Mouse (Mus musculus) cerebellum, adult 2 months (tissue): ENCODE measurements around the gene Klhl2. TPM values are rescaled to one million over a fixed set of nuclear protein-coding genes. Genes with fewer than 3 reads are reported as not detected.

Experiments
- DNase-seq, 2 experiments: peaks; one replicate each; pipeline ENCODE4 v3.0.0; 2021
- H3K27ac ChIP-seq: fragments of 200-500 bp; 2 replicates; pipeline ENCODE4 v1.5.1; 2012; ENCODE audit warnings: low read length, control low read depth, inconsistent platforms; ENCODE audit not compliant: insufficient read depth
- H3K27me3 ChIP-seq: fragments of 200-500 bp; 2 replicates; pipeline ENCODE4 v1.6.1; 2012; ENCODE audit warnings: inconsistent platforms, mild to moderate bottlenecking, low read length, moderate library complexity; ENCODE audit not compliant: control insufficient read depth, insufficient read depth
- H3K4me1 ChIP-seq: fragments of 200-500 bp; 2 replicates; pipeline ENCODE4 v1.6.1; 2011; ENCODE audit warnings: low read length; ENCODE audit not compliant: control insufficient read depth, insufficient read depth
- H3K4me3 ChIP-seq: fragments of 200-500 bp; replicated peaks from 2 replicates; pipeline ENCODE3; 2011; ENCODE audit warnings: mild to moderate bottlenecking, low read depth, low read length, control low read depth; ENCODE audit not compliant: insufficient read depth
- CTCF ChIP-seq: fragments of 200-500 bp; IDR thresholded peaks from 2 replicates; pipeline ENCODE4 v1.5.1; 2011; ENCODE audit warnings: low read depth, mild to moderate bottlenecking, control low read depth, low read length, moderate library complexity, borderline replicate concordance; ENCODE audit not compliant: insufficient read depth
- POLR2A ChIP-seq: fragments of 200-500 bp; IDR thresholded peaks from 2 replicates; pipeline ENCODE4 v1.6.1; 2011; ENCODE audit warnings: low read length, control low read depth, borderline replicate concordance; ENCODE audit not compliant: insufficient read depth
- WGBS: fragments of 180-500 bp; shearing (Covaris S2); methylation state at CpG from one replicate; pipeline ENCODE4 v1.1.7; 2018; 5-methylcytosine and 5-hydroxymethylcytosine counted together
- polyA plus RNA-seq: library from polyadenylated mRNA; depleted of rRNA; stranded (reverse); fragments of >200 nt; gene quantifications from 2 replicates; pipeline ENCODE4 v1.2.3, GENCODE M21; 2012; rRNA removed

The Klhl2 gene
- polyA plus RNA-seq, 1 experiment = 73.5 TPM

GRCm38 (mm10) chr8:64712499-64712898, 137.3 kb downstream of the Klhl2 start:
- no peak overlapping the region for H3K4me3 ChIP-seq
- 90% methylated on average over 7 of the region's 7 CpGs for WGBS
- H3K27ac ChIP-seq = no peak overlapping the region
- no peak for DNase-seq
- no peak for TF ChIP-seq CTCF
- TF ChIP-seq POLR2A = no peak
- H3K27me3 ChIP-seq = no peaks in the 10 kb centered on the region
- H3K4me1 ChIP-seq = no peaks in the 10 kb centered on the region

- no peak for DNase-seq
- H3K4me1 ChIP-seq = no peaks in the 10 kb centered on the region
- no peak overlapping the region for H3K4me3 ChIP-seq
- 37% methylated on average over 1 of the region's 1 CpGs for WGBS
- no peak overlapping the region for H3K27ac ChIP-seq
- no peak for TF ChIP-seq CTCF
- no peak for TF ChIP-seq POLR2A
- no peaks in the 10 kb centered on the region for H3K27me3 ChIP-seq
These were observed 138.3 kb downstream of the Klhl2 start for GRCm38 (mm10) chr8:64711544-64711943.

- Histone ChIP-seq H3K4me1 (no peaks in the 10 kb centered on the region), H3K27me3 (no peaks in the 10 kb centered on the region), H3K27ac (no peak overlapping the region), H3K4me3 (no peak overlapping the region)
- TF ChIP-seq POLR2A = no peak
- TF ChIP-seq CTCF = no peak
- DNase-seq = no peak
These were observed 142.3 kb downstream of the Klhl2 start for GRCm38 (mm10) chr8:64707481-64707880.

- H3K27ac ChIP-seq = no peak overlapping the region
These were observed 146.6 kb downstream of the Klhl2 start for GRCm38 (mm10) chr8:64703191-64703590.

GRCm38 (mm10) chr8:64692651-64693201, 157.1 kb downstream of the Klhl2 start, which contains the start of gene Cpe:
Cpe (minus strand) TSS chr8:64693054.
- TF ChIP-seq CTCF (peak; percentile 71), POLR2A (peak; percentile 73)
- Histone ChIP-seq H3K4me3 (peak within 1 kb of the TSS; percentile 81), H3K27me3 (no peaks in the 10 kb centered on the region), H3K27ac (peak within 1 kb of the TSS; percentile 97), H3K4me1 (peaks cover 8% of the 10 kb centered on the region)
- peak; percentile 94 to 96 for DNase-seq
- under 1% methylated on average over 54 of the region's 54 CpGs for WGBS

More at GRCm38 (mm10) chr8:64703191-64703590, 146.6 kb downstream of the Klhl2 start:
- Histone ChIP-seq H3K27me3 (no peaks in the 10 kb centered on the region), H3K4me3 (no peak overlapping the region), H3K4me1 (no peaks in the 10 kb centered on the region)
- WGBS = 85% methylated on average over 1 of the region's 1 CpGs
- DNase-seq = no peak
- TF ChIP-seq CTCF (no peak), POLR2A (no peak)

GRCm38 (mm10) chr8:64691591-64692401, 158.0 kb downstream of the Klhl2 start:
- H3K4me1 ChIP-seq = peaks cover 8% of the 10 kb centered on the region
- H3K4me3 ChIP-seq = peak overlapping the region; percentile 81
- 7% methylated on average over 16 of the region's 16 CpGs for WGBS
- H3K27me3 ChIP-seq = no peaks in the 10 kb centered on the region
- peak in 1 of 2 experiments; percentile 42 for DNase-seq
- peak overlapping the region; percentile 97 for H3K27ac ChIP-seq
- TF ChIP-seq POLR2A = no peak; the same call in 1 of the 2 replicates
- TF ChIP-seq CTCF = no peak

- H3K4me1 ChIP-seq = peaks cover 8% of the 10 kb centered on the region
- H3K4me3 ChIP-seq = peak overlapping the region; percentile 72
- TF ChIP-seq POLR2A (no peak), CTCF (no peak)
- WGBS = 26% methylated on average over 6 of the region's 6 CpGs
- no peaks in the 10 kb centered on the region for H3K27me3 ChIP-seq
- DNase-seq = peak; percentile 43 to 54
- no peak overlapping the region for H3K27ac ChIP-seq
These were observed 159.0 kb downstream of the Klhl2 start for GRCm38 (mm10) chr8:64690845-64691244.

- 26% methylated on average over 6 of the region's 6 CpGs for WGBS
- H3K4me3 ChIP-seq = peak overlapping the region; percentile 72
- peak; percentile 49 to 54 for DNase-seq
- H3K27me3 ChIP-seq = no peaks in the 10 kb centered on the region
- no peak overlapping the region for H3K27ac ChIP-seq
- TF ChIP-seq POLR2A (no peak), CTCF (no peak)
- peaks cover 11% of the 10 kb centered on the region for H3K4me1 ChIP-seq
These were observed 159.5 kb downstream of the Klhl2 start for GRCm38 (mm10) chr8:64690306-64690705.

Other genes with a start within 250 kb of the Klhl2 start
- 673 and 722 TPM in 2 replicates for gene Cpe, start 157.0 kb downstream of the Klhl2 start, polyA plus RNA-seq
- 95.7 and 107 TPM in 2 replicates for gene Msmo1, start 116.2 kb downstream of the Klhl2 start, polyA plus RNA-seq
- gene Tmem192, start 97.2 kb upstream of the Klhl2 start, polyA plus RNA-seq = 42.8 and 48.4 TPM in 2 replicates
- gene Trim75, start 137.8 kb upstream of the Klhl2 start, polyA plus RNA-seq = not detected in 2 replicates
- not detected in 2 replicates for gene Trim61, start 168.5 kb upstream of the Klhl2 start, polyA plus RNA-seq
- gene Trim60, start 168.6 kb upstream of the Klhl2 start, polyA plus RNA-seq = not detected in 2 replicates
- not detected in 2 replicates for gene Apela, start 187.3 kb upstream of the Klhl2 start, polyA plus RNA-seq
- gene Gm10663, start 225.0 kb upstream of the Klhl2 start, polyA plus RNA-seq = not detected in 2 replicates